Mouse (Mus musculus) thymus, adult 2 months (tissue): ENCODE data around the gene Stim1.

Source experiments
- CTCF ChIP-seq: fragments of 200-500 bp; IDR thresholded peaks from 2 replicates; pipeline ENCODE4 v1.5.1; 2012; ENCODE audit warnings: mild to moderate bottlenecking, control low read depth, low read length, moderate library complexity, borderline replicate concordance; ENCODE audit not compliant: control insufficient read depth, poor library complexity, insufficient read depth; ENCODE audit errors: extremely low read depth
- POLR2A ChIP-seq: fragments of 200-500 bp; IDR thresholded peaks from 2 replicates; pipeline ENCODE4 v1.6.1; 2012; ENCODE audit warnings: mild to moderate bottlenecking, low read length, control low read depth, moderate library complexity; ENCODE audit not compliant: control insufficient read depth, poor library complexity, insufficient read depth; ENCODE audit errors: extremely low read depth

GRCm38 (mm10) chr7:102258753-102259152 lies 8.9 kb upstream of the Stim1 start:
- TF ChIP-seq CTCF (no peak), POLR2A (no peak)
